In the genomic region with DNA sequence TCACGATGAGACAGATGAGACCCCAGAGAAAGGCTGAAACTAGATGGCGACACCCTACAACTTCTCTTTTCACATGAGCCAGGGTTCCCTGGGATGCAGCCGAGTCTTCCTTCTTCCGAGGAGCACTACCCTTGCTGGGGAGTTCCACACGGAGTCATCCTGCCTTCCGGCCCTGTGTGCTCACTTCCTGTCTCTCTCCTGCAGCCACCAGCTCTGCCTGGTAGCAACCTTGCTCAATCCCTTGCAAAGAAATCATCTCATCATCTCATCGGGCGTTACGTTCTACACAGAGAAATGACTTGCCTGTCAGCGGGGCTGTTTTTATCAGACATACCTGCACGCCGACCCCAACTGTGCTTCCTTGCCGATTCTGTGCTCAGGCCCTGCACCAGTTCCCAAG, we compare ENCODE assay signal across 33 mouse cellular contexts. TPM values are rescaled to one million over a fixed set of nuclear protein-coding genes. Genes with fewer than 3 reads are reported as not detected.
DNase-seq lines count a peak whose midpoint lies in the region; ATAC-seq and TF ChIP-seq lines count a peak whose summit lies in the region.
"Had no signal": no experiment of that assay in that cellular context is flagged by ENCODE, and none has a peak within 500 bp of the region (broad histone marks: within the 10 kb centered on the region; RNA-seq: fewer than 3 reads in every experiment).

No protein-coding gene starts in this region.

- no peak for DNase-seq in liver, postnatal 0 days
- no peak for DNase-seq in liver, embryonic 11.5 days (ENCODE audit: low spot score)
- DNase-seq in ES-E14 (ENCODE audit: low read depth, low spot score) = no peak
- DNase-seq in gastrocnemius, adult 2 months = no peak
- DNase-seq in embryo, embryonic 10 days (ENCODE audit: low spot score) = no peak
- no peak for DNase-seq in embryo, embryonic 11 days
- DNase-seq: adrenal gland, adult 2 months; adrenal gland, postnatal 36 days; B cell, adult 2 months; cerebellum, adult 8-10 months; cerebellum, postnatal 25 days; gastrocnemius, postnatal 36 days; heart, postnatal 36 days; kidney, adult 2 months; kidney, postnatal 36 days; lung, postnatal 36 days; midbrain, embryonic 14.5 days; right cerebral cortex, postnatal 25 days; thymus, postnatal 36 days had no signal

- H3K4me2 ChIP-seq in liver, postnatal 0 days (ENCODE audit: low read depth, low read length) = 0 out of 2 replicates have a peak overlapping the region, but pooled peaks have one; percentile 9
- H3K4me2 ChIP-seq in liver, embryonic 11.5 days = no peak overlapping the region
- H3K4me2 ChIP-seq: embryonic facial prominence, embryonic 15.5 days; forebrain, embryonic 13.5 days; hindbrain, embryonic 12.5 days; intestine, embryonic 15.5 days; limb, embryonic 12.5 days; neural tube, embryonic 15.5 days had no signal

- no peaks in the 10 kb centered on the region for H3K9me3 ChIP-seq in liver, postnatal 0 days (ENCODE audit: low read length)
- no peaks in the 10 kb centered on the region for H3K9me3 ChIP-seq in liver, embryonic 11.5 days (ENCODE audit: control insufficient read depth, low read length)
- H3K9me3 ChIP-seq in ES-E14 (ENCODE audit: control insufficient read depth, insufficient read depth, low read depth, low read length) = no peaks in the 10 kb centered on the region
- H3K9me3 ChIP-seq: embryonic facial prominence, embryonic 15.5 days; forebrain, embryonic 13.5 days; hindbrain, embryonic 12.5 days; intestine, embryonic 15.5 days; limb, embryonic 12.5 days; neural tube, embryonic 15.5 days had no signal

- intact Hi-C loops in gastrocnemius, adult 2 months (cut with DNase I) = no loop called here

- no peak for TF ChIP-seq EP300 in liver, postnatal 0 days (IDR thresholded peaks at IDR 0.05; ENCODE audit: low read depth)

- ATAC-seq in liver, postnatal 0 days = no peak
- ATAC-seq in liver, embryonic 11.5 days (replicated peaks; ENCODE audit: low FRiP score) = no peak
- ATAC-seq in common myeloid progenitor, adult 5-6 weeks (replicated peaks; ENCODE audit: low read depth, poor library complexity, severe bottlenecking) = peak; percentile 25; the same call in 1 of the 2 replicates
- ATAC-seq: activated CD4-positive, CD25-positive, alpha-beta regulatory T cell, adult 4 months; forebrain, embryonic 13.5 days; hindbrain, postnatal 0 days; intestine, embryonic 15.5 days had no signal

- no peak overlapping the region for H3K9ac ChIP-seq in liver, postnatal 0 days (replicated peaks)
- no peak overlapping the region for H3K9ac ChIP-seq in liver, embryonic 11.5 days (ENCODE audit: low read depth, low read length)
- peak overlapping the region; percentile 17; the same call in 1 of the 2 replicates for H3K9ac ChIP-seq in ES-E14 (ENCODE audit: insufficient read depth, low read depth, low read length, poor library complexity, severe bottlenecking)
- H3K9ac ChIP-seq: embryonic facial prominence, embryonic 15.5 days; forebrain, embryonic 13.5 days; hindbrain, embryonic 12.5 days; intestine, embryonic 15.5 days; limb, embryonic 12.5 days; neural tube, embryonic 15.5 days had no signal

- no peaks in the 10 kb centered on the region for H3K36me3 ChIP-seq in liver, postnatal 0 days (replicated peaks; ENCODE audit: insufficient read depth, low read length)
- H3K36me3 ChIP-seq in liver, embryonic 11.5 days (ENCODE audit: control insufficient read depth, insufficient read depth, low read length) = no peaks in the 10 kb centered on the region
- no peaks in the 10 kb centered on the region; the same call in 1 of the 2 replicates for H3K36me3 ChIP-seq in ES-E14 (ENCODE audit: control insufficient read depth, insufficient read depth, low read length, poor library complexity, severe bottlenecking)
- H3K36me3 ChIP-seq: embryonic facial prominence, embryonic 15.5 days; intestine, embryonic 15.5 days; limb, embryonic 12.5 days had no signal

- peaks cover 3% of the 10 kb centered on the region; the same call in 1 of the 2 replicates for H3K4me1 ChIP-seq in liver, postnatal 0 days (ENCODE audit: insufficient read depth)
- H3K4me1 ChIP-seq in liver, embryonic 11.5 days (replicated peaks; ENCODE audit: control insufficient read depth, insufficient read depth, low read length) = no peaks in the 10 kb centered on the region
- H3K4me1 ChIP-seq in ES-E14 (ENCODE audit: control insufficient read depth in 2 of 2, insufficient read depth in 2 of 2, low read length in 2 of 2, poor library complexity in 1 of 2) = peaks cover 0 to 19% of the 10 kb centered on the region in 2 experiments; a peak in 2 of 4 replicates
- H3K4me1 ChIP-seq: forebrain, embryonic 13.5 days; hindbrain, embryonic 12.5 days; intestine, embryonic 15.5 days had no signal

- in situ Hi-C loops in ES-E14 (cut with MboI; ENCODE audit: low sequenced_read_pairs in 2 of 2, unreplicated experiment in 2 of 2) = no loop called here

- WGBS in liver, postnatal 0 days (ENCODE audit: insufficient replicate concordance) = 47% methylated on average over 13 of the region's 13 CpGs
- WGBS in liver, embryonic 11.5 days = 65% methylated on average over 13 of the region's 13 CpGs

- no peaks in the 10 kb centered on the region for H3K27me3 ChIP-seq in liver, postnatal 0 days (ENCODE audit: insufficient read depth, low read length)
- peaks cover 2% of the 10 kb centered on the region; the same call in 1 of the 2 replicates for H3K27me3 ChIP-seq in liver, embryonic 11.5 days (replicated peaks; ENCODE audit: control insufficient read depth, insufficient read depth, low read length)
- H3K27me3 ChIP-seq: intestine, embryonic 15.5 days; neural tube, embryonic 15.5 days had no signal

- H3K27ac ChIP-seq in liver, postnatal 0 days (ENCODE audit: low read depth) = 0 out of 2 replicates have a peak overlapping the region, but pooled peaks have one; percentile 29
- no peak overlapping the region for H3K27ac ChIP-seq in liver, embryonic 11.5 days (ENCODE audit: low read depth, low read length)
- H3K27ac ChIP-seq in ES-E14 (ENCODE audit: insufficient read depth, low read depth, low read length, poor library complexity, severe bottlenecking) = no peak overlapping the region
- no peak overlapping the region for H3K27ac ChIP-seq in gastrocnemius, adult 2 months
- H3K27ac ChIP-seq: embryonic facial prominence, embryonic 15.5 days; forebrain, embryonic 13.5 days; hindbrain, embryonic 12.5 days; hindbrain, postnatal 0 days; intestine, embryonic 15.5 days; layer of hippocampus, adult 2 months; left cerebral cortex, adult 2 months; limb, embryonic 12.5 days; neural tube, embryonic 15.5 days had no signal

- TF ChIP-seq CTCF in liver, postnatal 0 days (IDR thresholded peaks at IDR 0.05; ENCODE audit: low read depth) = no peak
- TF ChIP-seq CTCF in gastrocnemius, adult 2 months (IDR thresholded peaks at IDR 0.05) = no peak

- no peak overlapping the region for H3K4me3 ChIP-seq in liver, postnatal 0 days (ENCODE audit: low read depth, low read length)
- H3K4me3 ChIP-seq in liver, embryonic 11.5 days (ENCODE audit: low read depth, low read length) = no peak overlapping the region
- H3K4me3 ChIP-seq in ES-E14 (ENCODE audit: insufficient read depth in 1 of 2, low read depth in 1 of 2, low read length in 2 of 2, poor library complexity in 1 of 2, severe bottlenecking in 1 of 2) = peak overlapping the region; percentile 21 to 51
- H3K4me3 ChIP-seq in gastrocnemius, adult 2 months = no peak overlapping the region
- H3K4me3 ChIP-seq: embryonic facial prominence, embryonic 15.5 days; forebrain, embryonic 13.5 days; hindbrain, embryonic 12.5 days; intestine, embryonic 15.5 days; layer of hippocampus, adult 2 months; left cerebral cortex, adult 2 months; limb, embryonic 12.5 days; neural tube, embryonic 15.5 days had no signal

TF ChIP-seq in ES-E14, 5 proteins besides CTCF, POLR2A, EP300 and RAD21:
- TF ChIP-seq ZC3H11A (IDR thresholded peaks at IDR 0.05; ENCODE audit: borderline replicate concordance, low read depth, low read length) (no peak), ZNF384 (IDR thresholded peaks at IDR 0.05; ENCODE audit: low read depth, low read length) (no peak), MAFK (IDR thresholded peaks at IDR 0.05; ENCODE audit: insufficient read depth, low read depth, low read length) (no peak), HCFC1 (IDR thresholded peaks at IDR 0.05; ENCODE audit: borderline replicate concordance, insufficient read depth, low read length) (no peak), CHD2 (IDR thresholded peaks at IDR 0.05; ENCODE audit: low read depth, low read length) (no peak)

RNA-seq across cellular contexts. Expression of a gene that starts 32.8 kb away (rescaled TPM):
- 20.9 and 24.2 TPM in 2 replicates for polyA plus RNA-seq in liver, postnatal 0 days (2015; fragmentation: Nextera tagmentation; extraction: Ambion mirVana)
- polyA plus RNA-seq in liver, embryonic 11.5 days (2014; fragmentation: Nextera tagmentation; extraction: Ambion mirVana) = 107 and 109 TPM in 2 replicates
- total RNA-seq in ES-E14 (2012; rRNA removed) = 102 and 136 TPM in 2 replicates
- total RNA-seq in common myeloid progenitor, adult 5-6 weeks (2017) = 69.3 and 90.7 TPM in 2 replicates
- total RNA-seq in gastrocnemius, adult 2 months (2021) = 100 to 1,000 TPM; 157 to 173 TPM

RNA-seq across cellular contexts. Expression of a gene that starts 32.9 kb away (rescaled TPM):
- 16.8 and 17.6 TPM in 2 replicates for polyA plus RNA-seq in liver, postnatal 0 days (2015; fragmentation: Nextera tagmentation; extraction: Ambion mirVana)
- 65.7 and 71.5 TPM in 2 replicates for polyA plus RNA-seq in liver, embryonic 11.5 days (2014; fragmentation: Nextera tagmentation; extraction: Ambion mirVana)
- total RNA-seq in ES-E14 (2012; rRNA removed) = 71.5 and 83.6 TPM in 2 replicates
- total RNA-seq in common myeloid progenitor, adult 5-6 weeks (2017) = 69.2 and 77.3 TPM in 2 replicates
- 10 to 100 TPM; 29.7 to 34.0 TPM for total RNA-seq in gastrocnemius, adult 2 months (2021)

RNA-seq across cellular contexts. Expression of a gene that starts 37.2 kb away (rescaled TPM):
- polyA plus RNA-seq in liver, postnatal 0 days (2015; fragmentation: Nextera tagmentation; extraction: Ambion mirVana) = 0.05 and 0.06 TPM in 2 replicates
- polyA plus RNA-seq in liver, embryonic 11.5 days (2014; fragmentation: Nextera tagmentation; extraction: Ambion mirVana) = 0.05 TPM in 1 of 2 replicates, not detected in the other
- 0.40 and 0.48 TPM in 2 replicates for total RNA-seq in ES-E14 (2012; rRNA removed)
- not detected in 2 replicates for total RNA-seq in common myeloid progenitor, adult 5-6 weeks (2017)
- under 1 TPM; 0.06 to 0.10 TPM for total RNA-seq in gastrocnemius, adult 2 months (2021)
- total RNA-seq: liver, adult 2 months; megakaryocyte-erythroid progenitor cell, adult 5-6 weeks; MEL had no signal
- polyA plus RNA-seq: activated CD4-positive, CD25-positive, alpha-beta regulatory T cell, adult 4 months; liver, adult 2 months had no signal

Comparison
In these comparisons a context has a peak if more than half of its experiments do, and no peak if none do; other contexts are left out.
1. H3K4me3 ChIP-seq: peak in ES-E14 (2 of 2); none in liver, postnatal 0 days (single experiment), liver, embryonic 11.5 days (single experiment) and gastrocnemius, adult 2 months (single experiment).